Mouse (Mus musculus) subcutaneous adipose tissue, adult 2 months (tissue): ENCODE data around the gene Dglucy. TPM values are rescaled to one million over a fixed set of nuclear protein-coding genes. Genes with fewer than 3 reads are reported as not detected.

ENCODE experiments used
- polyA plus RNA-seq: library from polyadenylated mRNA; depleted of rRNA; stranded (reverse); fragments of >200 nt; gene quantifications from 2 replicates; pipeline ENCODE4 v1.2.3, GENCODE M21; 2012; ENCODE audit warnings: low replicate concordance; rRNA removed

Dglucy gene
- polyA plus RNA-seq = 16.5 and 23.1 TPM in 2 replicates

DNA sequence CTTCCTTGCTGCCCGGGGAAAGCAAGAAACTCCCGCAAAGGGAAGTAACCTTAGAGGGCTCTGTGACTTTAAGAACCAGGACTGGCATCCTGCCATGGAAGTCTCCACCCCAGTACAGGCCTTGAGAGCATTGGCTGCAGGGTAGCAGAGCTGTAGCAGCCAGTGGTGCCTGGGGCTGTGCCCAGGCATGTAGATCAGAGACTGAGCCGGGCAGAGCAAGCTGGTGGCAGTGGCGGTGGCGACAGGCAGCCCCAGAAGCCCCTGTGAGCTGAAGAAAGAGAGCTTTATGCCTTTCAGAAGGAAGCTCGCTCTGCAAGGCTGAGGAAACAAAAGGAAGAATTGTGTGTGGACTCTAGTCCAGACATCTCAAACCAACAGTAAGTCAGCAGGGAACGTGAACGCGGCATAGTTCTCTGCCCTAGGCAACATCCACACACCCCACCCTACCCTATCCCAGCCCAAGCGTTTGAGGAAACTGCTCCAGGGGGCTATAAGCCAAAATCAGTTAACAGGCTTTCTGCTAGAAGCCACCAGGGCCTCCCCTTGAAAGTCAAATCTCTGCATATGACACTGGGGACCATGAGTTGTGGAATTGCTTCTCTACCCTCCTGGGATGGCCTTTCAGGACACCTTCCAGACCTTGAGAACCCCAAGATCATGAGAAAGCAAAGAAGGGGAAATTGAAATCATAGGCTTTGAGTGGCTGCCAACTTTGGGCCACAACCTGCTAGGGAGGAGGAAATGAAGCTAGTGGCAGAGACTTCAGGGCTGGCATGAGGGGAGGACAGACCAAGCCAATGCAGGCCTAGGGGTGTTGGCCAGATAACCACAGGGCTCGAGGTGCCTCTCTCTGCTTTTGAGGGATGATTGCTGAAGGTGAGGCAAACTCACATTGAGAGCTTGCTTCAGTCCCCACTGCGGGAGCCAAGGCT lies at the start of gene Dglucy:
Gene Dglucy, plus strand, starts transcription at position 124 of the 932 bp plus-strand sequence.

DNA sequence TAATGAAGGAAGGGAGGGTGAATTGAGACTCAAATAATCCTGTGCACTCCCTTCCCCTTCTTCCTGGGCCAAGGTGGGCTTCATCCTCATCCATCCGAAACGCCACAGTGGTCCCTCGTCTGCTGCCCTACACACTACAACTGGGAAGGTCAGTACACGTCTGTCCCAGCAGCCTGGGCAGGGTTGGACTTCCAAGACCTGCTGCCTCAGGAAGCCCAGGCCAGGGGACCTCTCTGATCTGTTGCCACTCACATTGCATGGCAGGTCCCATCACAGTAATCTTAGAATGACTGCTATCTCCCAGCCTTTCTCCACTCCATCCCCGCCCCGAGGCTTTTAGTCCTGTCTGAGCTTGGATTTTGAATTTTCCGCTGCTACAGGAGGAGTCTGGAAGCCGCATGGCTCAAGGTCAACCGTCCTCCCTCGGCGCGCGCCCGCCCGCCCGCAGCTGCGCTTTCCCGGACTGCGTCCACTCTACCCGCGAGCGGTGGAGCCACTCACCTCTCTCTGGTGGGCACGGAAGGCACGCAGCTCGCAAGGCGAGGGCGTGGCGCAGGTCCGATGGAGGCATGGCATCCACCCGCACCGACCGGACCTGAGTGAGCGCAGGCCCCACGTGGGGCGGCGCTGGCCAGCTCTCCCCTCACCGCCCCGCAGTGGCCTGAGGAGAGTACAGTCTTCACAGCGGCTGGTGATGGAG lies 128.9 kb downstream of the Dglucy start, which contains the start of gene Gpr68:
Gene Gpr68, minus strand, starts transcription at position 601 of the 700 bp plus-strand sequence.

Other genes starting within 250 kb of the Dglucy start
- gene Rps6ka5, start 52.1 kb upstream of the Dglucy start, polyA plus RNA-seq = 1.8 and 2.7 TPM in 2 replicates
- gene Gpr68, start 129.1 kb downstream of the Dglucy start, polyA plus RNA-seq = 1.9 and 4.3 TPM in 2 replicates
- 11.4 and 17.1 TPM in 2 replicates for gene Ccdc88c, start 250.0 kb downstream of the Dglucy start, polyA plus RNA-seq